Mouse (Mus musculus) adrenal gland, adult 8-10 months (tissue): ENCODE data around the gene Nek7. TPM values are rescaled to one million over a fixed set of nuclear protein-coding genes. Genes with fewer than 3 reads are reported as not detected.

Experiments used
- DNase-seq: peaks from one replicate; pipeline ENCODE4 v3.0.0; 2022
- total RNA-seq, 4 experiments: library from RNA; stranded (reverse); gene quantifications; 2 replicates each; pipeline ENCODE4 v1.2.4; 2022

Gene Nek7
- total RNA-seq, result 10 to 100 TPM; 47.2 to 56.6 (median 48.7) TPM

GRCm38 (mm10) chr1:138619996-138620461 lies at the start of gene Nek7:
Nek7 (minus strand) TSS chr1:138620141.
- no peak for DNase-seq

DNA sequence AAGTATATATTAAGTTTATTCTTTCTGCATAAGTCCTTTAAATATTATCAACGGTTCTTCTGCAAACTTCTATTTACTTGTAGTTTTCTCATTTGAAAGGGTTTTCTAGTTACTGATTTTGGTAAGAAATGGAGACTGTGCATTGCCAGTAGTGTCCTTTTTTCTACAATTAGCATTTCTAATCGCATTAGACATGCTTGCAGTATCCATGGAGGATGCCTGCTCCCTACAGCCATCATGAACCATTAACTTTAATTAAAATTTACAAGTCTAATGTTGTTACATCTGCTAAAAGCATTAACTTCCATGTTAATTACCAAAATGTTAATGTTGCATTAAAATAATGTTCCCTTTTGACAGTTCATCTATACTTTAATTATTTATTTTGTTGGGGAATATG lies 42.4 kb upstream of the Nek7 start:
- no peak for DNase-seq

GRCm38 (mm10) chr1:138654212-138654611 lies 34.3 kb upstream of the Nek7 start:
- DNase-seq, result no peak

- no peak for DNase-seq
These were observed 25.1 kb upstream of the Nek7 start for GRCm38 (mm10) chr1:138644991-138645390.

DNA sequence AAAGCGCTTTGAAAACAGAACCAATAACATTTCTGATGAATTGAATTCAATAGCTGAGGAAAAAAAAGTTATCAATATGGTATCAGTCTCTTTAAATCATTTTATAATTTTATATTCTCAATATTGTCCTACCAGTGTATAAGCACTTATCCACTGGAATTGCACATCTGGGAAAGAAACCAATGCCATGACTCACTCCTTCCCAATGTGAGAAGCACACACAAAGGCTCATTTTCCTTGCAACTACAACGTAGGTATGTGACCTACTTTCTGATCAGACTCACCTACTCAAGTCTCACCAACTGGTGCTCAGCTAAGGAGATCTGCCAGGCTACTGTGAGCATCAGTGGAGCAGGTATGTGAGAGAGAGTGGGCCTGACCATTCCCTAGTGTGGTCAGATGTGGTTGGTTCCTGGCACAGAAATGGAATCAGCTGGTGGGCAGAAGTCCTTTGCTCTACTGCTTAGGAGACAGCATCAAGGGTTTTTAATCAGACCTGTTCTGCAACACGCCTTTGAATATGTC lies 23.4 kb upstream of the Nek7 start:
- no peak for DNase-seq

- no peak for DNase-seq
These were observed 21.1 kb upstream of the Nek7 start for GRCm38 (mm10) chr1:138640934-138641461.

GRCm38 (mm10) chr1:138637850-138638249 lies 17.9 kb upstream of the Nek7 start:
- DNase-seq, result no peak

DNA sequence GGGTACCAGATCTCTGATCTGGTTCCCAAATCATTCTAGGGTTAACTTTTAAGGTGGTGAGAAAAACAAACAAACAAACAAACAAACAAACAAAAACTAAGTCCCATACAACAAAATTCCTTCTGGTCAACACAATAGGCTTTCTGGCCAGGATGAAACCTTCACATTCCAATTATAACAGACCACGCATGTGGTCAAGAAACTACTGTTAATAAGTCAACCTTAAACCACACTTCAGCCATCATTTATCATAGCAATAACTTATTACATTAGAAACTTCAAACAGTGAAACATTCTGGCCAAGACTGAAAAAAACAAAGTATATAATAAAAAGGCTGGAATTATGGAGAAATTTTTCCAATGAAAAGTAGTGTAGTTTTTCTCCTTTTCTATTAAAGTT lies 14.6 kb upstream of the Nek7 start:
- no peak for DNase-seq

DNA sequence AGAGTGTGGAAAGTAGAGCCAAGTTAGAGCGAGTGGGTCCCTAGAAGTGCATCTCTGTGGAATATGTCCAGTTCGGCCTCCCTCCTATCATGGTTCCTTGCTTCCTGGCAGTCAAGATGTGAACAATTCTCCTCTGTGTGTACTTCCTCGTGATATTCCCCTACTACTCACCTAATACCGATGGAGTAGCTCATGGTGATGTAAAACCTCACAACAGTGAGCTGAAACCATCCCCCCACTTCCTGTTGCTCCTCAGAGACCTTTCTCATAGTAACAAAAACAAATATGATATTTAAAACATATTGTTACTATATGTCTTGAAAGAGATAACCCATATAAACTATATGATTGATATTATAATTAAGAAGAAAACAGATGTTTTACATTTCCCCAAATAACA lies 9.0 kb upstream of the Nek7 start:
- DNase-seq, result no peak

GRCm38 (mm10) chr1:138628486-138628885 lies 8.5 kb upstream of the Nek7 start:
- no peak for DNase-seq

DNA sequence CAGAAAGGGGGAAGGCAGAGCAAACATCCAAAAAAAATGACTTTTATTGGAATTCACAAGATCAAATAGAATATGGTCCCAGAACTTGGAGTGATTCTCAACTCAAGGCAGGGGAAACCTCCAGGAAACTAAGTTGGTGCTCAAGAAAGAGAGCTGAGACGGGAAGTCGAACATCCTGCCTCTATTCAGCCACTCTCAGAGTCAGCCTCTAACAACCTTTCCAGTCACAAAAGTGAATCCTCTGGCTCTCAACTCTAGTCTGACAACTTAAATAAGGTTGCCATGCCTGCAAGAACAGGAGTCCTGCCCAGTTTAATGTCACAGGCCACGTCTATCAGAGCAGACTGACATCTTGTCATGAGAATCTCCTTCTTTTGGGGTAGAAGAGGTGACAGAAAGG lies 7.9 kb upstream of the Nek7 start:
- no peak for DNase-seq

DNA sequence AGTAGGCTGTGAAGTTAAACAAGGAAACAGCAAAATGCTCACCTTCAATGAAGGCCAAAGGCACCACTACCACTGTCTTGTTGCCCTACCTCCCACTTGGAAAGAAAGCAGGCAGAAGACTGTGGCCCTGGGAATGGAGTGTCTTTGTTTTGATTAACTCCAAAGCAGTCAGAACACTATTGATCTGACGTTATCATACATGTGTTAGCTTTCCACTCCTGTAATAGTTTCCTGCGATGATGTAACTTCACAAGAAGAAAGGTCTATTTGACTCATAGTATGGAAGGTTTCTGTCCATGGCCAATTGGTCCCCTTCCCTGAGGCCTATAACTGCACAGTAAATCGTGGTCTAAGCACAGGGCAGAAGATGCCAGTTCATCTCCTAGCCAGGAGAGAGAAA lies 6.3 kb upstream of the Nek7 start:
- no peak for DNase-seq

GRCm38 (mm10) chr1:138623870-138624269 lies 3.9 kb upstream of the Nek7 start:
- no peak for DNase-seq

DNA sequence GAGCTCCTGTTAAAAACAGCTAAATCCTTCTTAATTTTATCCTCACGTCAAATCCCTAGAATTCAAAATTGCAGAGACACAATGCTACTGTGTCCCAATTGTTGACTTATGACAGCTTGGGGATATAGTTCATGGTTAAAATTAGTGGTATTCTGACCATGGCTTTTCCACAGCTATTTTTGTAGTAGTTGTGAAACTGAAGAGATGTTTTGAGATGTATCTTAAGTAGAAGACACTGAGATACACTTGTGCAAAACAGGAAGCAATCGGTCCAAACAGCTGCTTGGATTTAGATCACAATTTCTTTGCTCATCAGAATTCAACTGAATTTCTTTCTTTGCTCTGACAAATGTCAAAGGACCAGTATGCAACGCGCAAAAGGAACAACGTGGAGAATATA lies 2.9 kb upstream of the Nek7 start:
- DNase-seq, result no peak

DNA sequence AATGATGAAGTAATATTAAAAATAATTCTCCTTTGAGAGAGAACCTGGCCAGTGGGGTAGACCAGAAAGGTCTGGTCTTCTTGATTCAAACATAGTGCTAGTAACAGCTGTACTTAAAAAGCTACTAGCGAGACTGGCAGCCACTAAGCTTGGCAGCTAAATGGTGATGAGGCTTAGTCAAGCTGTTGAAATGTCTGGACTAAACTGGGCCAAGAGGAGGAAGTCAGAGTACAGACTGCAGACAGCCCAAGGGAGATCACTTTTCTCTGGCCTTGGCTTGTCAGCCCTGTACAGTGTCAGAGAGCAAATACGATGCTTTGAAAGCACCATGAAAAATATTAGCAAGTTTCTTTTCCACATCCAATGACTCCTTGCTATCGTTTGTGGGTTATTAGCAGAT lies 2.5 kb upstream of the Nek7 start:
- peak; percentile 50 for DNase-seq

- peak; percentile 96 for DNase-seq
These were observed 598 bp downstream of the Nek7 start for GRCm38 (mm10) chr1:138619114-138619971.

- peak; percentile 89 for DNase-seq
These were observed 2.0 kb downstream of the Nek7 start for GRCm38 (mm10) chr1:138618012-138618354.

DNA sequence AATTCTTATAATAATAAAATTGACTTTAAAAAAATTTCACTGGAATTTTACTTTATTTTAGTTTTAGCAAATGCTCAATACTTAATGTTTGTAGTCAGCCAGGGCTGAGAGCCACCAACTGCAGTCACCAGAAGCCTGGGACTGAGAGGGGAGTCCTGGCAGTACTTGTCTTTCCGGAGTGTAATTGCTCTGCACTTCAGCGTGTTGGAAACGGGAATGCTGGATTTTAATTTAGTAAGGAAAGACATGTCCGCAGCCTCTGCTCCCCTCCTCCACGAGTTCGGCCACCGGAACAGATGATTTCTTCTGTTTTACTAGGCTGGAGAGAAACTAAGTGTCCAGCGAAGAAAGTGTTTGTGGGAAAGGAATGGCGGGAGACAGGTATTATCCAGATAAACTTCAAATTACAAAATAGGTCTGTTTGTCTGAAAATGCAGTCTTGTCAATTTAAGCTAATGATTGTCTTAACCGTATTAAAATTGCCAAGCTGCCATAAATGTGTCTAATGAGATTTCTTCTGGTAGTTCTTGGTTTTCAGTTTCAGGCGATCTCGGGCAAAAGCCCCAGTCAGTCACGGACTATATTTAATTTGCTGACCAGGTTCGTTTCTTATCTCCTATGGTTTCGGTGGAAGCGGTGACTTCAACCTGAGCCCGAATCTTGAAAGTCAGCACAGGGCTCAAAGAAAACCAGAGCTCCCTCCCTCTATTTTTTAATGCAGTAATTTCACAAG lies 2.5 kb downstream of the Nek7 start:
- DNase-seq, result no peak

DNA sequence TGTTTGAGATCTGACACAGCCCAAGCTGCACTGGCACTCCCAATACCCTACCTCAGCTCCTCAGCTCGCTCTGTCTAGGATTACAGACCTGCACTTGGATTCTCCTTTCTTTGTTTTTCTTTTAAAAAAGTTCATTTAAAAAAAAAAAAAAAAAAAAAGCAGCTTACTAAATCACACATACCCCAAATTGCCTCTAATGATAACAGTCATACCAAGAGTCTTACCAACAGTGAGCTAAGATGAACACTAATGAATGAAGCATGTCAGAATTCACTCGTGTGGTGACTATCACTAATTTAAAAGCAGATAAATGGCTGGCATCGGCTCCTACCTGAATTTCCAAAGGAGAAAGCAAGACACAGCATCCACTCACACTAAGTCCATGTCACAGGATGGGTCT lies 4.6 kb downstream of the Nek7 start:
- no peak for DNase-seq

DNA sequence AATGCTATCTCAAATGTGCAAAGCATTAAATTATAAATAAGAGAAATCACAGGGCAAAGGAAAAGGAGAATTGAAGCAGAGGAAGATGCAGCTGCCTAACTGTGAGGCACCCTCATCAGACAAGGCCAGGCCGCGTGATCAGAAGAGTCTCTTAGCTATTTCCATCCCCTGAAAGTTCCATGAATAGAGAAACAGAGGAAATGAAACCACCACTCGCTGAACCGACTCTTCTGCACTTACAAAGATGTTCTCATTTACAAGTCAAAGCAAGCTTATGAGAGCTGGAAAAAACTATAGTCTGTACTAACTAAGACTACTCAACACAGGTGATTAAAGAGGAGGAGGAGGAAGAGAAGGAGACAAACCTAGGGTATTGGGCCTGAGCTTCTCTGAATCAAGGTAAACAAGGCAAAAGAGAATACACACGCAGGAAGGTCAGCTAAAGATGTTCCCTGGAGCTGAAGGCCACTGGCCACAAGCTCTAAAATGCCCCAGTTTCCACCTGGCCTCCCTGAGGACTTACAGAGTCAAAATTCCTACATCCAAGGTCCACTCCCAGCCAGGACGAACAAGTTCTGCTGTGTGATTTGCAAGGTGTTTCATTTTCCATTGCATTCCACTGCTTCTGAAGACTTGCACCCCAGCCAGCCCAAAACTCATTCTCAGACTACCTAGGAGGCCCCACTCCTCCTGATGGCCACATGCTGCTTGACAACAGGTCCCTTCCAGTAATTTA lies 5.2 kb downstream of the Nek7 start:
- DNase-seq, result no peak

DNA sequence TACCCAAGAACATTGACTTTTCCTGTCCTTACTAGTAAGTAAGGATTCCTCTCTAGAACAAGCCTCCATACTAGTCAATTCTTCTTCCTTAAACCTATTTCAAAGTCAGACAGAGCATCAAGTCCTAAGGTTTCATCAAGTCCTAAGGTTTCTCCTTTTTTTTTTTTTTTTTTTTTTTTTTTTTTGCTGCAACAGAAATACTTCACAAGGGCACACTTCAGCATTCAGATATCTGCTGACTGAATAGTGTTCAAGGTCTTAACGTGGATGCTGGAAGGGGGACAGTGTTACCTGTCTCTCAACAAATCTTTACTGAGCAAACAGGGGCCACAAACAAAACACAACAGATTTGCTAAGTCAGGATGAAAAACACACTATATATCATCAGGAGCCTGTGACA lies 7.8 kb downstream of the Nek7 start:
- no peak for DNase-seq

- DNase-seq, result no peak
These were observed 10.8 kb downstream of the Nek7 start for GRCm38 (mm10) chr1:138609176-138609575.

DNA sequence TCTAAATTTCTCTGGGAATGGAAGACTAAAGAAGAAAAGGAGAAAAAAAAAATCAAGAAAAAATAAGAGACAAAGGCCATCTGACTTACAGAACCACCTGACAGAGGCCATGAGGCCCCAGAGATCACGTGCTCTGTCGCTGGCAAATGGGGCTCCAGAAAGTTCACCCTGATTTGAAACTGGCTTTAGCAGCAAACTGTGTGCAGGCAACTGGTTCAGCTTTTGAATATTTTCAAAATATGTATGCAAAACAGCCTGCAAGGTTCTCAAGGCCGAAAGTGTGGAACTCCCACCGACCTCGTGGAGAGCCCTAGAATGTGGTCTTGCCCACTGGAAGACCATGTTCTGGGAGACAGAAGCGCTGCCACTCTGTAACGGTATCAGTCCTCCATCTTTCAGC lies 11.6 kb downstream of the Nek7 start:
- DNase-seq, result no peak
